Mouse (Mus musculus) liver, postnatal 0 days (tissue): Measurements from ENCODE around the gene Slc11a1.

ENCODE experiments used
- CTCF ChIP-seq: sonication (generic); IDR thresholded peaks from 2 replicates; pipeline ENCODE4 v1.5.1; 2016; ENCODE audit warnings: antibody characterized with exemption, low read depth
- EP300 ChIP-seq: IDR thresholded peaks from 2 replicates; pipeline ENCODE4 v1.6.1; 2016; ENCODE audit warnings: antibody characterized with exemption, low read depth, mild to moderate bottlenecking

DNA sequence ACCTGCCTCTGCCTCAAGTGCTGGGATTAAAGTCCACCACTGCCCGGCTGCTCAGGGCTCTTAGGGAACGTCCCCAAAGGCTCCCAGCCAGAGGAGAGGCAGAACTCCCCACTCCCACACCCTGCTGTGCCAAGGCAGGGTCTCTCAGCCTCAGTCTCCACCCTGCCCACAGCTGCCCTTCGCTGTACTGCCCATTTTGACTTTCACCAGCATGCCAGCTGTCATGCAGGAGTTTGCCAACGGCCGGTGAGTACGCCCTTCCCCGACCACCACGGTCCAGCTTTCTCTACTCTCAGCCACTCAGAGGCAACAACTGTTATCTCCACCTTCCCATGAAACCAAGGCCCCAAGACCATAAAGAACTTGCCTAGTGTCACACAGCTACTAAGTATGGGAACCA is 9.5 kb downstream of the Slc11a1 start:
- TF ChIP-seq CTCF (no peak), EP300 (no peak)
